Mouse (Mus musculus) MEL (cell line): Measurements from ENCODE around the gene Lrrc20.

Source experiments
- CTCF ChIP-seq, 3 experiments: IDR thresholded peaks in 2 of 3; conservative IDR thresholded peaks in 1 of 3; 2 replicates each; pipeline ENCODE4 v1.5.1; 2011 to 2012; ENCODE audit warnings: low read length in 3 of 3, low read depth in 2 of 3, mild to moderate bottlenecking in 2 of 3, improper control_type of control experiment in 1 of 3, inconsistent platforms in 1 of 3, mixed read lengths in 1 of 3, moderate library complexity in 1 of 3; ENCODE audit not compliant: control insufficient read depth in 1 of 3, insufficient read depth in 1 of 3, poor library complexity in 1 of 3, severe bottlenecking in 1 of 3
- POLR2A ChIP-seq, 2 experiments: IDR thresholded peaks; 2 replicates each; pipeline ENCODE4 v1.6.1; 2011 to 2012; ENCODE audit warnings: low read length in 2 of 2, mild to moderate bottlenecking in 2 of 2, control low read depth in 1 of 2, improper control_type of control experiment in 1 of 2, low read depth in 1 of 2, moderate library complexity in 1 of 2; ENCODE audit not compliant: control insufficient read depth in 1 of 2, insufficient read depth in 1 of 2, poor library complexity in 1 of 2

DNA sequence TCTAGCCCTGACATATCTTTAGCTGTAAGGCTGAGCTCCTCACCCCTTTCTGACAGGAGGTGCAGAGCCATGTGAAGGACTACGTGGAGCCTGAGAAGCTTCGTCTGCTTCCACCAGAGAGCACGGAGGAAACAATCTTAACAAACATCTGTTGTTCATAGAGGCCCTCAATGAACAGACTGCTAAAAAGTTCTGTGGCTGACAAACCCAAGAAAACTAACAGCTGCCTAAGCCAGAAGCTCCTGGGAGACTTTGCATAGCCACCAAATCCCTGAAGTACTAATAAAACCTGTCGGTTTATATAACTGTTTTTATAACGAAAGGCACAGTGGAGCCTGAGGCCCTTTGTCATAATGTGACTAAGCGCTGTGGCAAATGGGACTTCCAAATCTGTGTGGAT is 32.1 kb upstream of the Lrrc20 start:
- TF ChIP-seq POLR2A (IDR thresholded peaks at IDR 0.05; ENCODE audit: control insufficient read depth in 1 of 2, insufficient read depth in 1 of 2, low read depth in 1 of 2, low read length in 2 of 2, poor library complexity in 1 of 2) (no peak), CTCF (IDR thresholded peaks at IDR 0.05 in 2 of 3, conservative IDR thresholded peaks at IDR 0.05 in 1 of 3; ENCODE audit: control insufficient read depth in 1 of 3, insufficient read depth in 1 of 3, low read depth in 2 of 3, low read length in 3 of 3, poor library complexity in 1 of 3, severe bottlenecking in 1 of 3) (no peak)
